Mouse (Mus musculus) limb, embryonic 12.5 days (tissue): ENCODE results near the gene Aqp1. TPM values are rescaled to one million over a fixed set of nuclear protein-coding genes. Genes with fewer than 3 reads are reported as not detected.

Source experiments
- ATAC-seq: fragments of 200-750 bp; cut with Nextera tagmentation; 2 replicates; pipeline ENCODE4 v1.8.0; 2017; ENCODE audit warnings: low read depth, moderate TSS enrichment; ENCODE audit not compliant: insufficient number of reproducible peaks, insufficient read depth, low FRiP score, low TSS enrichment
- H3K27ac ChIP-seq: fragments of 300-500 bp; sonication (generic); 2 replicates; pipeline ENCODE4 v1.5.1; 2016; ENCODE audit warnings: mild to moderate bottlenecking, moderate library complexity
- H3K27me3 ChIP-seq: fragments of 300-500 bp; sonication (generic); 2 replicates; pipeline ENCODE4 v1.6.1; 2016; ENCODE audit warnings: mild to moderate bottlenecking, moderate library complexity
- H3K36me3 ChIP-seq: fragments of 300-500 bp; sonication (generic); 2 replicates; pipeline ENCODE4 v1.6.1; 2016; ENCODE audit warnings: mild to moderate bottlenecking, moderate library complexity
- H3K4me1 ChIP-seq: fragments of 300-500 bp; sonication (generic); replicated peaks from 2 replicates; pipeline ENCODE4 v1.6.1; 2016
- H3K4me2 ChIP-seq: fragments of 300-500 bp; sonication (generic); 2 replicates; pipeline ENCODE4 v1.6.1; 2016; ENCODE audit warnings: mild to moderate bottlenecking, moderate library complexity
- H3K4me3 ChIP-seq: fragments of 300-500 bp; sonication (generic); replicated peaks from 2 replicates; pipeline ENCODE4 v1.5.1; 2016; ENCODE audit warnings: mild to moderate bottlenecking
- H3K9ac ChIP-seq: fragments of 300-500 bp; sonication (generic); replicated peaks from 2 replicates; pipeline ENCODE4 v1.6.1; 2016; ENCODE audit warnings: mild to moderate bottlenecking, moderate library complexity
- H3K9me3 ChIP-seq: fragments of 300-500 bp; sonication (generic); 2 replicates; pipeline ENCODE4 v1.6.1; 2016; ENCODE audit warnings: mild to moderate bottlenecking, moderate library complexity
- WGBS: fragments of 180-500 bp; shearing (Covaris S2); methylation state at CpG from one replicate; pipeline ENCODE4 v1.1.7; 2016; 5-methylcytosine and 5-hydroxymethylcytosine counted together
- polyA plus RNA-seq: library from polyadenylated mRNA; unstranded; fragments of >200 nt; fragmentation: Nextera tagmentation; extraction: Ambion mirVana; gene quantifications from 2 replicates; pipeline ENCODE4 v1.2.1, GENCODE M21; 2016

The Aqp1 gene
- polyA plus RNA-seq, 1 experiment from 2014 or later, result 4.0 TPM

DNA sequence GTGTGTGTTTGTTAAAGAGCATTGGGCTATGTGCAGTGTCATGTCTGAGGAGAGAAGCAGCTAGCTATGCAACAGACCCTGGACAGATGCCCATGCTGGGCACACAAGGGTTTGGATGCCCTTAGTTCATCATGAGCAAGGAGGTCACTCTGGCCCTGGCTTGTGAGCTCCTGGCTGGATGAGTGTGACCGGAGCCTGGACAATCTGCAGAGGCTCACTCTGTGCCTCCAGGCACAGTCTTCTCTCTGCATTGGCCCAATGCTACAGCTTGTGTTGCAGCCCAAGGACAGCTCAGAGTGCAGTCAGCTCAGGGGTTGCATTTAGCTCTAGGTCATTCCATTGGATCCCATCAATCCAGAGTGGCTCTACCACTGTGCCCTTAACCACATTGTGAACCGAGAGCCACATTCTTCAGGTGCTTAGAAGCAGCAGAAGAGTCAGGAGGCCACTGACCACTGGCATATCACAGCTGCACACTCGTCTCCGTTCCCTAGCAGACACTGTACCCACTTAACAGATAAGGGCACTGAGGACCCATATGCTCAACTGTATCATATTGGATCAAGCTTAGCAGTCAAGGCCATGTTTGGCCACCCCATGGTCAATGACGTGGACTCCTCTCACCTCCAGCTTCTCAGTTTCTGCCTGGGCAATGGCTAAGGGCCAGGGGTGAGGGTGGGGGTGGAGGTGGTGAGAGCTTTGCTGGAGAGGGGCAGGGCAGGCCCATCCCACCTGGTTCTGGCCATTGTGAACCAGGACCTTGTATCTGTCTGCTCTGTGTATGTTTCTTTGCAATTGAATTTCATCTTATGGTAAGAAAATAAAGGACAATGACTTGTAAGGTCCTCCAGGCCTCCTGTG is 11.7 kb downstream of the Aqp1 start:
- ATAC-seq, result no peak
- Histone ChIP-seq H3K9me3 (peaks cover 7% of the 10 kb centered on the region; the same call in 1 of the 2 replicates), H3K4me1 (no peaks in the 10 kb centered on the region), H3K27me3 (no peaks in the 10 kb centered on the region), H3K27ac (no peak overlapping the region), H3K4me3 (no peak overlapping the region), H3K36me3 (no peaks in the 10 kb centered on the region), H3K9ac (no peak overlapping the region), H3K4me2 (no peak overlapping the region)
- 80% methylated on average over 5 of the region's 5 CpGs for WGBS

DNA sequence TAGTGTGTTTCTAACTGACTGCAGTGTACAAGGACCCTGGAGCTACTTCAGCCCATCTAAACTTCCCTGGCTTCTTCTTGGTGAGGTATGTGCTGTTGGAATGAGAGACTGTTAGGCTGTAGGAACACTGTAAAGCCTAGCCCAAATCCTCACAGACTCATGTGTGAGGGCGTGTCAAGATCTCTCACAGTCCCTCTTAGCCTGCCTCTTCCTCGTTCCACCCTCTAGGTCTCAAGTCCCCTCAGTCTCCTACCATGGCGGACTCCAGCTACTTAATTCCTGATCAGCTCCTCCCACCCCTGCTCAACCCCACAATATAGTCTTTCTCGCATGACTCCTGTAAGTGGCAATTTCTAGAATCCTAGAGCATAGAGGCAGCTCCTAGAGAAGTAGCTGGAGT is 13.0 kb downstream of the Aqp1 start:
- Histone ChIP-seq H3K4me2 (no peak overlapping the region), H3K9ac (no peak overlapping the region), H3K36me3 (no peaks in the 10 kb centered on the region), H3K27me3 (no peaks in the 10 kb centered on the region), H3K9me3 (peaks cover 7% of the 10 kb centered on the region; the same call in 1 of the 2 replicates), H3K27ac (no peak overlapping the region), H3K4me1 (no peaks in the 10 kb centered on the region), H3K4me3 (no peak overlapping the region)
- no peak for ATAC-seq
- 87% methylated on average over 4 of the region's 4 CpGs for WGBS

DNA sequence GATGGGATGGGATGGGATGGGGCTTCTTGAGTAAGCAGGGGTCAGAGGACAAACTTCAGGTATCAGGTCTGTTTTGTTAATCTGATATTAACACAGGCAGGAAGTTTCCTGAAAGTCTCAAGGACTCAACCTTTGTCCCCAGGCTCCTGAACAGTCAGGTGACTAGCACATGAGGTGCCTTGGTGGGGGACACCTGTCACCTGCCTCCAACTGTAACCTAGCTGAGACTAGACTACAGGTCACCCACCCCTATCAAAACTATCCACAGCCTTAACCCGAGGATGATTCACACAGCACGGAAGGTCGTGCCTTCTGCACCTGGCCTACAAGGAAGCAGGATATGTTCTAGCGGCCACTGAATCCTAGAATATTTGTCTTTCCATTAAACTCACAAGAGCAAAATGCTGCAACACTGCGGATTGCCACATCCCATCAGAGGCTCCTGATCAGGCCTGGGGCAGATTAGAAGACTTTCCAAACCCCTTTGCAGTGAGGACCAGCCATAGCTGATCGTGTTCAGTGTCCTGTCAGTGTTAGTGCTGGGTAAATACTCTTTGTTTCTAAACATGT is 14.2 kb downstream of the Aqp1 start:
- WGBS, result 89% methylated on average over 6 of the region's 6 CpGs
- no peak for ATAC-seq
- no peak overlapping the region for H3K4me2 ChIP-seq

DNA sequence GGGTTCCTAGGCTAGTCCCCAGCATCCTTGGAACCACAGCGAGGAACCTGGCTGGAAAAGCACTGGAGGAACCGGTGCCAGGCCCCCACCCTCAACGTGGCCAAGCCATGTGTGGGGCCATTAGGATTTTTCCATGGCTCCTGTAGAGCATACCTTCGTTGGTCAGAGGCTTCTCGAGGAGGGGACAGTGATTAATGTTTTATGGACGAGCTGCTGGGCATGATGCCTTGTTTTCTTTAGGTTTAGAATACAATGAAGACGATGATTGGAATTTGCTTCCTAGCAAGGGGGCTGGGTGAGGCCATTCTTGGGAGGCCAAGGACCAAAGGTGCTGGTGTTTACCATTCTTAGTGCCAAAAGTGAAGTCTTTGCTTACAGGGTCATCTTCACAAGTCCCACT is 15.5 kb downstream of the Aqp1 start:
- 76% methylated on average over 7 of the region's 7 CpGs for WGBS
- no peak overlapping the region for H3K27ac ChIP-seq
- ATAC-seq, result no peak
- no peak overlapping the region for H3K9ac ChIP-seq
- H3K4me2 ChIP-seq, result no peak overlapping the region
- H3K9me3 ChIP-seq, result peaks cover 7% of the 10 kb centered on the region; the same call in 1 of the 2 replicates
- no peaks in the 10 kb centered on the region for H3K36me3 ChIP-seq
- H3K4me1 ChIP-seq, result no peaks in the 10 kb centered on the region
- no peak overlapping the region for H3K4me3 ChIP-seq
- H3K27me3 ChIP-seq, result no peaks in the 10 kb centered on the region

More for the DNA sequence above, 14.2 kb downstream of the Aqp1 start:
- peaks cover 7% of the 10 kb centered on the region; the same call in 1 of the 2 replicates for H3K9me3 ChIP-seq
- no peak overlapping the region for H3K4me3 ChIP-seq
- H3K36me3 ChIP-seq, result no peaks in the 10 kb centered on the region
- no peak overlapping the region for H3K9ac ChIP-seq
- H3K4me1 ChIP-seq, result no peaks in the 10 kb centered on the region
- H3K27me3 ChIP-seq, result no peaks in the 10 kb centered on the region
- H3K27ac ChIP-seq, result no peak overlapping the region

DNA sequence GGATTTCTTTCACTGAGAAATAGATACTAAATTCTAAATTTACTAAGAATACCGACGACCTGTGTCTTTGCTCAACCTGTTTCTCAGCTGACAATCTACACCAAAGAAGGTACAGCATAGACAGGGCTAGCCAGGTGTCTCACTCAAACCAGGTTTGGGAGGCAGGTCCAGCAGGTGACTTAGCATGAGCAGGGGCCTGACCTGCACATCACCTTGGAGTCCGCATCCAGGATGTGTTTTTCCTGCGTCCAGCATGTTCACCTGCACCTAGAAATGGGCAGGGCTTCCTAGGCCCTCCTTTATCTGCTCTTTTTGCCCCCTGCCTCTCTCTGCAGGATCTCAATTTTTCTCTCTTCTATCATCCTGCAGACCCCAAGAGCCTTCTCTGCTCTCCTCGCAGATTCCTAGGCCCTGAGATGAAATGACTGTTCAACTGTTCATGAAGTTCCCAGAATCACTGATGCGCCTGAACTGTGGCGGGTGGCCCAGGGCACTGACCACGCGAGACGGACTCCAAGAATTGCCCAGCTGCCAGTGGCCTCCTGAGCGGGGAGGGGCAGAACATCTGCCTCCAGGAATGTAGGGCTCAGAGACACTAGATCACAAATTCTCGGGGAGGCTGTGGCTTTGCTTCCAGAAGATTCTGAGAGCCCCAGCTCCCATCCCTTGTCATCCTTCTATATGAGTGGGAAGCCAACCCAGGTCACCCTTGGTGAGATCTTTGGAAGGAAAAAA is 17.6 kb downstream of the Aqp1 start:
- H3K4me2 ChIP-seq, result no peak overlapping the region
- H3K9me3 ChIP-seq, result peaks cover 7% of the 10 kb centered on the region; the same call in 1 of the 2 replicates
- WGBS, result 79% methylated on average over 12 of the region's 12 CpGs
- H3K4me3 ChIP-seq, result no peak overlapping the region
- no peaks in the 10 kb centered on the region for H3K4me1 ChIP-seq
- no peaks in the 10 kb centered on the region for H3K36me3 ChIP-seq
- no peak overlapping the region for H3K9ac ChIP-seq
- H3K27me3 ChIP-seq, result no peaks in the 10 kb centered on the region
- no peak for ATAC-seq
- H3K27ac ChIP-seq, result no peak overlapping the region

DNA sequence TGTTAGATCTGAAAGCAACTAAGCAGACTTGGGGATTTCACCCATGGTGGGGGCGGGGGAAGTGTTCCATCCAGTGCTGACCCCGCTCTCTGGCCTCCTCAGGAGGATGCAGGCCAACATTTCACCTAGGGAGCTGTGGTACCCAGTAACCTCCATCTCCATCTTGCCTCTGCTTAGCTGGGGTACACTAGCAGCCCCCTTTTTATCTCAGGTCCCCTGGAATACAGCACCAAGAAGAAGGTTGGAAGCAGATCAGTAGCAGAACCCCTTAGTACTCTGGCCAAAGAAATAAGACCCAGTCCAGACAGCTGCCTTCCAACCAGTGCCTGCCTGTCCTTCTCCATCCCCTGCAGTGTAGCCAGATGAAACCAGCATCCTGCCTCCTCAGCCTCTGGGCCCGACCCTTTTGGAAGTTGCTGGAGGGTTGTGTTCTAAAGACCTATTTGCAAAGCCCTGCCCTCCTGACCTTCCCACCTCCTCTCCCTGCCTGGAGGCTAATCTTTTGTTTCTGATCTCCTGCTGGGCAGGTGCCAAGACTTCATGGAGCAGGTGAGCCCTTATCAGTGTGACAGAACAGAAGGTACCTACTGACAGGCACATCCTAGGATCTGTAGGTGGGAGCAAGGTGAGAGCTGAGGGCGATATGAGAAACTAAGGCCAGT is 18.4 kb downstream of the Aqp1 start:
- Histone ChIP-seq H3K36me3 (no peaks in the 10 kb centered on the region), H3K27me3 (no peaks in the 10 kb centered on the region), H3K4me2 (no peak overlapping the region), H3K9ac (no peak overlapping the region), H3K9me3 (peaks cover 7% of the 10 kb centered on the region; the same call in 1 of the 2 replicates), H3K27ac (no peak overlapping the region), H3K4me3 (no peak overlapping the region), H3K4me1 (no peaks in the 10 kb centered on the region)
- WGBS, result 65% methylated on average over 4 of the region's 4 CpGs
- no peak for ATAC-seq

DNA sequence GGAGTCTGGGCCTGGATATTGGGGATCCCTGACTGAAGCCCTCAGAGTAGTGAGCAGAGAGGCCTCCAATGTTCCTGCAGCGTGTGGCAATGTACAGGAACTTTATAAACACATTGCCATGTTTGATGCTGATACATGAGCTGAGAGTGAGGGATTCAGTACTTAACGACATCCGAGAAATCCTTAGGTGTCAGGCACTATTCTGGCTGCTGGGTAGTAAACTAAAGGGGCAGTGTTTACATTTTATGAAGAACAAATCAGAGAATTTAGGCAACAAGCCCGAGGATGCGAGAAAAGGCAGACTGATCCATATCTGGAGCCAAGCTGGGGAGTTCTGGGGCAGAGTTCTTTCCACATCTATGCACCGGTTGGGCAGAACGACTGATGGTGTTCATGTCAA is 19.3 kb downstream of the Aqp1 start:
- WGBS, result 68% methylated on average over 7 of the region's 7 CpGs
- Histone ChIP-seq H3K4me2 (no peak overlapping the region), H3K9me3 (no peaks in the 10 kb centered on the region), H3K27me3 (no peaks in the 10 kb centered on the region), H3K36me3 (no peaks in the 10 kb centered on the region), H3K9ac (no peak overlapping the region), H3K4me3 (no peak overlapping the region), H3K4me1 (no peaks in the 10 kb centered on the region), H3K27ac (no peak overlapping the region)
- ATAC-seq, result no peak

DNA sequence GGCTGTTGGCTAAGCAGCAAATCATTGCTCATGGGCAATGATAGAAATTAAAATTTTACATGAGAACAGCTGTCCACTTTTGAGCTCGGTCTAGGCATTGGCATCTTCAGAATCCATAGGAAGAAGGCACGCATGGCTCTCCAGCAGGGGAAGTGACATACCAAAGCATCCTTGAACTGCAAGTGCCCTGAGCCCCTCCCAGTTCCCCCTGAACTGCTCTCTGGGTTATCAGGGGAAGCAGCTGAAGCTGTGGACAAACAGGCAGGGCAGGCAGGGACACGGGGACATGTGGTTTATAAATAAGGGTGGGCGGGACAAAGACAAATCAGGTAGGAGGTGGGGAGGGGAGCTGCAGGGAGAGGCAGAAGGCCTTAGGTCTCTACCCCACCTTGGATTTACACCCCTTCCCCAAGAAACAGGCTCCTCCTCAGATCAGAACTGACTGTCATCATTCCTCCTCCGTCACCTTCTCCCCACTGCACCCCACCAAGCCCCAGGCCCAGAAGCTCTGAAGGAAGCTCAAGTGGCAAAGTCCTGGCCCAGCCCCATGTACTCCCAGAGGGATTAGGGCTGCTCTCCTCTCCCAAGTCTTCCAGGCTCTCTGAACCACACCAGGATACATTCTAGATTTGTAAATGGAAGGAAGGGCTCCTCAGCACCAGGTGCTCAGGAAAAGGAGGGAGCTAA is 19.9 kb downstream of the Aqp1 start:
- 53% methylated on average over 5 of the region's 5 CpGs for WGBS
- Histone ChIP-seq H3K9me3 (no peaks in the 10 kb centered on the region), H3K27ac (no peak overlapping the region), H3K4me1 (no peaks in the 10 kb centered on the region), H3K4me2 (no peak overlapping the region), H3K27me3 (no peaks in the 10 kb centered on the region), H3K4me3 (no peak overlapping the region), H3K36me3 (no peaks in the 10 kb centered on the region), H3K9ac (no peak overlapping the region)
- no peak for ATAC-seq

DNA sequence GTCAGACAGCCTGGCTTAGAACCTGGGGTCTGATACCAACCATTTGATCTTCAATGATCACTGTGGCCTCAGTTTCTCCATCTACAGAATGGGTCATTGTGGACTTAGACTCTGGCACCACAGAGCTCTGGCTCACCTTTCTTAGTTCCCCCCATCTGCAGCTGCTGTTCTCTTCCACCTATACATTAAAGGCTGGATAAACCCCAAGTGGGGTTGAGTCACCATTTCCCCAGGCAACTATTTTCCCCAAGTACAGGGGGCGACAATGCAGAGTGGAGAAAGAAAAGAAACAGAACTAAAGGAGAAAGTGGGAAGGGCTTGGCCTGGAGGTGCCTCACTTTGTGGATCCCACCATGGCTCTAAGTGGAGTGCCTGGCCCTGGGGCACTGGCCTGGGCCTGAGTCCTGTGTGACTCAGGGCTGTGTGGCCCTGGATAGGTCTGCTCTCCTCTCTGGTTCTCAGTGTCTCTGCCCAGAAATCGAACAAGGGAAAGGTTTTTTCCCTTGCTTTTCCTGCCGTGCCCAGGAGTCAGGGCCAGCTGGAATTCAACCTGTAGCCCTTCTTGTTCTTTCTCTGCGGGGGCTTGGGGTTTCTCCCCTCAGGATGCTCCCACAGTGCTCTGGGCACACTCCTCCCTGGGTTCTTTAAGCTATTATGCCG is 20.9 kb downstream of the Aqp1 start:
- Histone ChIP-seq H3K27me3 (no peaks in the 10 kb centered on the region), H3K9me3 (no peaks in the 10 kb centered on the region), H3K27ac (no peak overlapping the region), H3K4me1 (no peaks in the 10 kb centered on the region), H3K4me2 (no peak overlapping the region), H3K36me3 (no peaks in the 10 kb centered on the region), H3K4me3 (no peak overlapping the region), H3K9ac (no peak overlapping the region)
- no peak for ATAC-seq
- 70% methylated on average over 5 of the region's 5 CpGs for WGBS

DNA sequence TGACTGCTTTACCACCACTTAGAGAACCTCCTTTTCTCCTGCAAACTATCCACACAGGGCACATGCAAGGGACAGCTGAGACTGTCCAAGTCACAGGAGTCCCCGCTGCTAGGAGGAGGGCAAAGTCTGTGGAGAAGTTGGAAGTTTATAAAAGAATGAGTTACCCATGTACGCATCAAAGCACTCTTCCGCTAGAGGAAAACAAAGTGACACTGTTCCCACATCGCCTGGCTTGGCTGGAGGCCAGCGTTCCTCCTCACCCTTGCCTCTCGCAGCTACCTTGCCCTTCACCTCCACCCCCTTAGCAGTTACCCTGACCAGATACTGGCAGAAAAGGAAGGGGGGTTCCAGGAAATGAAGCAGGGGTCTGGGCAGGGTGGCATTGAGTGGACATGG is 21.4 kb downstream of the Aqp1 start:
- H3K4me1 ChIP-seq, result no peaks in the 10 kb centered on the region
- no peak overlapping the region for H3K9ac ChIP-seq
- WGBS, result 74% methylated on average over 6 of the region's 6 CpGs
- ATAC-seq, result no peak
- no peak overlapping the region for H3K4me2 ChIP-seq
- H3K27me3 ChIP-seq, result no peaks in the 10 kb centered on the region
- no peak overlapping the region for H3K27ac ChIP-seq
- no peak overlapping the region for H3K4me3 ChIP-seq
- no peaks in the 10 kb centered on the region for H3K36me3 ChIP-seq
- H3K9me3 ChIP-seq, result no peaks in the 10 kb centered on the region
